Mouse (Mus musculus) cortical plate, adult 2 months (tissue): ENCODE measurements around the gene Ppan.

Source experiments
- CTCF ChIP-seq: fragments of 200-500 bp; IDR thresholded peaks from 2 replicates; pipeline ENCODE4 v1.5.1; 2011; ENCODE audit warnings: mild to moderate bottlenecking, control low read depth, low read length; ENCODE audit not compliant: insufficient read depth; ENCODE audit errors: extremely low read depth
- POLR2A ChIP-seq: fragments of 200-500 bp; IDR thresholded peaks from 2 replicates; pipeline ENCODE4 v1.6.1; 2011; ENCODE audit warnings: mild to moderate bottlenecking, low read length, control low read depth; ENCODE audit not compliant: insufficient read depth; ENCODE audit errors: extremely low read depth

DNA sequence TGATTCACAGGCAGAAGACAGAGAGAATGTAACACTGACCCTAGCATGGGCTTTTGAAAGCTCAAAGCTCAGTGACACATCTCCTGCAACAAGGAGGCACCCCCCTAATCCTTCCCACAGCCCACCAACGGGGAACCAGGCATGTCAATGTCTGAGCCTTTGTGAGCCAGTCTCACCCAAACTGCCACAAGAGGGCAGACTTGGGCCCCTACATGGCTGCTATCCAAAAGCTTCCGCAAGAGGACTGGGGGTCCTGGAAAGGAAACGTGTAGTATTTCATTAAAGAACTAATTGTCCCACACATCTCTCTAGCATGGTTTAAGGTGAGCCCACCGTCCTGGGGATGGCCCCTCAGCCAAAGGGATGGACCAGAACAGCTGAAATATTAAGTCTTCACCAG is 26.2 kb upstream of the Ppan start:
- TF ChIP-seq POLR2A (no peak), CTCF (peak; percentile 52)
